Mouse (Mus musculus) inflammation-experienced regulatory T-cells, adult 16 weeks (primary cell): ENCODE measurements around the gene Rps18. TPM values are rescaled to one million over a fixed set of nuclear protein-coding genes. Genes with fewer than 3 reads are reported as not detected.

ENCODE experiments used
- polyA plus RNA-seq: library from polyadenylated mRNA; unstranded; fragments of 100-300 nt; shearing (Covaris generic); gene quantifications from one replicate; pipeline ENCODE4 v1.2.1, GENCODE M21; 2017

Gene Rps18
- 2,339 TPM for polyA plus RNA-seq

GRCm38 (mm10) chr17:33955555-33956214 lies at the start of gene Rps18, which contains the start of gene Vps52:
Gene Rps18 (minus strand): TSS chr17:33956001.
Gene Vps52 (plus strand): TSS chr17:33955812.

DNA sequence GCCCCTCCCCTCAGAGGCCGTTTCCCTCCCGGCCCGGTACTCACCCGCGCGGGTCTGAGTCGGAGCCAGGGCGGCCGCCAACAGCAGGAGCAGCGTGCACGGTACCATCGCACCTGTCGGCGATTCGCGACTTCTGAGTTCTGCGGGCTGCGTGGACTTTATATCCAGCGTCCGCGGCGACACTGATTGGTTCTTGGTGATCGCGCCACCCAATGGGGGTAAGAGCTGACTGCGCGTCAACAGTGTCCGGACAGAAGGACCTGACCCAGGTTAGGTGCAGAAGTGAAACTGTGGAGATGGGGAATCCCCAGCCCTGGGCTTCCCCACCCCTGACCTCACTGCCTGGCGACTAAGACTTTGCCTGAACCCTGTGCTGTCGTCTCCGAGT lies 44.3 kb upstream of the Rps18 start, which contains the start of gene H2-K1:
TSS of gene H2-K1 (minus strand) at position 198 of the 388 bp plus-strand sequence.

GRCm38 (mm10) chr17:33951021-33951946 lies 4.5 kb downstream of the Rps18 start, which contains the start of gene B3galt4:
Gene B3galt4 (minus strand): TSS chr17:33951488.

GRCm38 (mm10) chr17:33940206-33940805 lies 15.5 kb downstream of the Rps18 start, which contains the start of the genes Pfdn6 and Wdr46:
Gene Pfdn6 (minus strand): TSS chr17:33940343.
Gene Wdr46 (plus strand): TSS chr17:33940660.

DNA sequence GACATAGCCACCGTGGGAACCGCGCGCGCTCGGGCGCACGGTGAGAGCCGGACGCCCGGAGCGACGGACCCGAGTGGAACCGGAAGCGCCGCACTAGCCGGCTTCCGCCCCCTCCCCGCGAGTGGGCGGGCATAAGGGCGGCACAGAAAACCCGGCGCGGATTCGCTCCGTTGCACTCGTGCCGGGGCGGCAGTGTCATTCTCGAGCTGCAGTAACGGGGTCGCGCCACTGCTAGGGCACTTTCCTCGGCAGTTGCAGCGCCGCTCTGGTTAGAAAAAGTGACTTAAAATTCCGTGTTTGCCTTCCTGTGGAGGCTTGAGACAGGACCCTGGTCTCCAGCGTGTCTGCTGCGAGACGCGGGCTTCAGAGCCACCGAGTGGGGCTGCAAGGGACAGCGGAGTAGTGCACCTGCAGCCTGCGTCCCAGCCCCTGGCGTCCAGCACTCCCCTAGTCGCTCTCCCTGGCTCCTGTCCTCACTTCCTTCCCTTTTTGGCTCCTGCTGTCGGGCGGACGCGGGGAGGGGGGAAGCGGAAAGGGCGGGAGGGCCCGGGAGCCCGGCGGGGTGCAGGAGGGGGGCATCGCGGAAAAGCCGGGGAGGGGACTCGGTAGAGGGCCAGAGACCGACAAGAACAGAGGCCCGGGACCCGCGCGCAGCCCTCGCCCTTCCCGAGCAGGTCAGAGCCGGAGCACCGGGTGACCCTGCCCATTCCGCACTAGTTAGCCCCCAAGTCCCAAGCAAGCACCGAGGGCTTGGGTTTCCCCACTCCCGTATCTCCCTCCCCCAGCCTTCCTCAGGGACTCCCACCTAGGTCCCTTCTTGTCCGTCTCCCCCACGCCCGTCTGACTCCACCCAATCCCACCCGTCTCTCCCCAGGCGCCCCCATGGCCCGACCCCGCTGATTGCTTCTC lies 26.2 kb downstream of the Rps18 start, which contains the start of gene Rgl2:
TSS of gene Rgl2 (plus strand) at position 173 of the 909 bp plus-strand sequence.

DNA sequence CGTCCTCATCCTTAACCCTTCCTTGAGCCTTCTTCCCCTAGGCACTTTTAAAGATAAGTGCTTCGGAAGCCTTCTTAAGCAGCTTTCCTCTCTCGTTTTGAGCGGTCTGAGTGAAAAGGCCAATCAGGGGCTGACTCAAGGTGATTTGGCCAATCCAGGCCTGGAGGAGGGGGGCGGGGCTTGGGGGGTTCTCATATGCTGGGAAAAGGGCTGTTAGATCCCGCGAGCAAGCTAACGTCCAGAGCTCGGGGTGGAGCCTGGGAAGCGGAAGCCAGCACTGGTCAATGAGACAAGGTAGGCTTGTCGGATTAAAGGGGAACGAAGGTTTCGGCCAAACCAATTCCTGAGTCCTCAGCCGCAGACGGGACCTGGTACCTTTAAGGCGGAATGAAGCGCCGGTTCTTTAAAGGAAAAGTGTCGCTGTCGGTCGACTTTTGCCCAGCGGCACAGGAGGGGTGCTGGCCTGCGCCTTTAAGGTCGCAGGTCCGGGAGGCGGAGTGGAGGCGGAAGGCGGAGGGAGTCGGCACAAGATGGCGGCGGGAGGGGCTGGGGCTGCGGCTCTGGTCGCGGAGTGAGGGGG lies 40.0 kb downstream of the Rps18 start, which contains the start of the genes Tapbp and Zbtb22:
TSS of gene Tapbp (plus strand) at position 229 of the 580 bp plus-strand sequence.
TSS of gene Zbtb22 (plus strand) at position 234 of the 580 bp plus-strand sequence.

DNA sequence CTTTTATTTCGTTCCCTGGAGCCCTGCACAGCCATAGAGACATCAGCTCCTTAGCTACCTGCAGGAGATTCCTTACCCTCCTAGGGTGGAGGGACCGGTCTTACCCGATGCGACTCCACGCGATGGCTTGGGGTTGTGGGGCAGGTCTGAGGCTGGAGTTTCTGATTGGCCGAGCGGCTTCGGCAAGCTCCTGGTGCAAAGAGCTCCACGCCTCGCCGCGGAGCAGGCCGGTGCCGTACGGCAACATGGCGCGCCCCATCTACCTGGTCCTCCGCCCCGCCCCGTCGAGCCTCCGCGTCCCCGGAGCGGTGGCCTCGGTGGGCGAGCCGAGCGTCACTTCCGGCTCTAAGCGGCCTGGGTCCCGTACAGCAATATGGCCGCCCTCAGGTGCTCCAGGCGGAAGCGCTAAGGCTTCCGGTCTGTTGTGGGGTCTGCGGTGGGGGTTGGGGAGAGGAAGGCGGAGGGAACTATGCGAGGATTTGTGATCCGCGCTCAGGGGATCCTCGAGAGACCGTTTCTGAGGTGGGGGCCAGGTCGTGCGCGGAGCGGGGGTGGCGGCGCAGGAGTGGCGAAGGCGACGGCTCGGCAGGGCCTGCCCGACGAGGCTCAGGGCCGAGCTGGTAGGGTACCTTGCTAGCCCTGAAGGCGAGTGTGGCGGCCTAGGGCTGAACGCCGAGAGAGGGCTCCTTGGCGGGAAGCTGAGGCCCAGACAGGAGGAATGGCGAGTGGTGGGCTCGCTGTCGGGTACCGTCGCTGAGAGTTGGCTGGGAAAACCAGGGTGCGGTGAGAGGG lies 46.5 kb downstream of the Rps18 start, which contains the start of gene Daxx:
TSS of gene Daxx (plus strand) at position 338 of the 792 bp plus-strand sequence.

DNA sequence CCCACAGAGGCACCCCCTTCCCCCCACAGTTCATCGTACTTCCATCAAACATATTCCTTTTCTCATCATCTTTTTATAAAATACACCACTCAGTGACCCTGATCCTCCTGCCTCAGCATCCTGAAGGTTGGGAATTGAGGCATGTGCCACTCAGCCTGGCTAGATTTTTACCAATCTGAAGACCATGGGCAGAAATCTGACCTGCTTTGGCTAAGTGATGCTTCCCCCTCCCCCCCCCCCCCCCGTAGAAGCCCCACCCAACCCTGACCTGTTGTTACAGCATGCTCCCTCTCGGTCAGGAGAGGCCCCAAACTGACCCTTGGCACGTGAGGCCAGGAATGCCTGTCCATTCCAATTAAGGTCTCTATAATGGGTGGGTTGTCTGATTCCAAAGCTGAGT lies 51.0 kb downstream of the Rps18 start, which contains the start of gene Platr17:
TSS of gene Platr17 (plus strand) at position 301 of the 400 bp plus-strand sequence.

Other genes with a start within 250 kb of the Rps18 start
- 68.9 TPM for gene March2, start 237.3 kb downstream of the Rps18 start, polyA plus RNA-seq
- gene Rab11b, start 195.5 kb downstream of the Rps18 start, polyA plus RNA-seq = 317 TPM
- gene Angptl4, start 174.2 kb downstream of the Rps18 start, polyA plus RNA-seq = 6.5 TPM
- gene Kank3, start 145.5 kb downstream of the Rps18 start, polyA plus RNA-seq = 4.7 TPM
- 865 TPM for gene Rps28, start 131.4 kb downstream of the Rps18 start, polyA plus RNA-seq
- 364 TPM for gene Ndufa7, start 131.4 kb downstream of the Rps18 start, polyA plus RNA-seq
- gene Cd320, start 112.9 kb downstream of the Rps18 start, polyA plus RNA-seq = 35.5 TPM
- gene Gm7029, start 82.2 kb downstream of the Rps18 start, polyA plus RNA-seq = not detected
- 3.7 TPM for gene Kifc1, start 65.3 kb downstream of the Rps18 start, polyA plus RNA-seq
- 3.8 TPM for gene Platr17, start 50.9 kb downstream of the Rps18 start, polyA plus RNA-seq
- gene Daxx, start 46.6 kb downstream of the Rps18 start, polyA plus RNA-seq = 134 TPM
- gene Tapbp, start 40.1 kb downstream of the Rps18 start, polyA plus RNA-seq = 751 TPM
- 22.8 TPM for gene Zbtb22, start 40.1 kb downstream of the Rps18 start, polyA plus RNA-seq
- gene Rgl2, start 26.5 kb downstream of the Rps18 start, polyA plus RNA-seq = 165 TPM
- 132 TPM for gene Pfdn6, start 15.7 kb downstream of the Rps18 start, polyA plus RNA-seq
- 64.9 TPM for gene Wdr46, start 15.3 kb downstream of the Rps18 start, polyA plus RNA-seq
- gene B3galt4, start 4.5 kb downstream of the Rps18 start, polyA plus RNA-seq = 34.8 TPM
- gene Vps52, start 189 bp downstream of the Rps18 start, polyA plus RNA-seq = 96.8 TPM
- 13,592 TPM for gene H2-K1, start 44.3 kb upstream of the Rps18 start, polyA plus RNA-seq
- 24.7 TPM for gene Ring1, start 68.7 kb upstream of the Rps18 start, polyA plus RNA-seq
- 47.8 TPM for gene H2-Ke6, start 72.1 kb upstream of the Rps18 start, polyA plus RNA-seq
- 165 TPM for gene Slc39a7, start 75.7 kb upstream of the Rps18 start, polyA plus RNA-seq
- 25.2 TPM for gene Rxrb, start 75.8 kb upstream of the Rps18 start, polyA plus RNA-seq
- 3.0 TPM for gene Col11a2, start 83.4 kb upstream of the Rps18 start, polyA plus RNA-seq
- 41.7 TPM for gene H2-Oa, start 136.3 kb upstream of the Rps18 start, polyA plus RNA-seq
- gene H2-DMa, start 163.5 kb upstream of the Rps18 start, polyA plus RNA-seq = 118 TPM
- 172 TPM for gene Brd2, start 166.6 kb upstream of the Rps18 start, polyA plus RNA-seq
- 8.5 TPM for gene H2-DMb2, start 187.3 kb upstream of the Rps18 start, polyA plus RNA-seq
- gene H2-DMb1, start 197.1 kb upstream of the Rps18 start, polyA plus RNA-seq = 7.1 TPM
- 543 TPM for gene Tap1, start 231.6 kb upstream of the Rps18 start, polyA plus RNA-seq
- 552 TPM for gene Psmb9, start 231.8 kb upstream of the Rps18 start, polyA plus RNA-seq
- gene Psmb8, start 241.7 kb upstream of the Rps18 start, polyA plus RNA-seq = 1,460 TPM
- gene Tap2, start 247.5 kb upstream of the Rps18 start, polyA plus RNA-seq = 505 TPM